Mouse (Mus musculus) lung, embryonic 14.5 days (tissue): ENCODE measurements around the gene Rln3. TPM values are rescaled to one million over a fixed set of nuclear protein-coding genes. Genes with fewer than 3 reads are reported as not detected.
"Not testable (repeated sequence)": the region's sequence is repeated elsewhere in the genome, so short reads cannot be mapped to it uniquely, and the experiment has no call there.

ENCODE experiments used
- ATAC-seq: fragments of 200-750 bp; cut with Nextera tagmentation; 2 replicates; pipeline ENCODE4 v1.8.0; 2017; ENCODE audit warnings: mild to moderate bottlenecking, moderate TSS enrichment, moderate library complexity; ENCODE audit not compliant: insufficient read depth
- DNase-seq: peaks from one replicate; pipeline ENCODE4 v3.0.0-alpha.2; 2015
- H3K27ac ChIP-seq: fragments of 300-500 bp; sonication (generic); 2 replicates; pipeline ENCODE4 v1.5.1; 2014; ENCODE audit warnings: low read depth, mild to moderate bottlenecking, moderate library complexity
- H3K27me3 ChIP-seq: fragments of 300-500 bp; sonication (generic); 2 replicates; pipeline ENCODE4 v1.6.1; 2014; ENCODE audit warnings: low read length, control low read depth; ENCODE audit not compliant: insufficient read depth
- H3K36me3 ChIP-seq: fragments of 300-500 bp; sonication (generic); 2 replicates; pipeline ENCODE4 v1.6.1; 2014; ENCODE audit warnings: control low read depth; ENCODE audit not compliant: insufficient read depth
- H3K4me1 ChIP-seq: fragments of 300-500 bp; sonication (generic); 2 replicates; pipeline ENCODE4 v1.6.1; 2014; ENCODE audit warnings: antibody characterized with exemption, control low read depth; ENCODE audit not compliant: insufficient read depth
- H3K4me2 ChIP-seq: fragments of 300-500 bp; sonication (generic); 2 replicates; pipeline ENCODE4 v1.6.1; 2014; ENCODE audit warnings: mild to moderate bottlenecking
- H3K4me3 ChIP-seq: fragments of 300-500 bp; sonication (generic); 2 replicates; pipeline ENCODE4 v1.5.1; 2014; ENCODE audit warnings: low read depth, low read length
- H3K9ac ChIP-seq: fragments of 300-500 bp; sonication (generic); 2 replicates; pipeline ENCODE4 v1.6.1; 2014
- H3K9me3 ChIP-seq: fragments of 300-500 bp; sonication (generic); 2 replicates; pipeline ENCODE4 v1.6.1; 2016; ENCODE audit warnings: low read depth, low read length, control low read depth
- CTCF ChIP-seq: IDR thresholded peaks from 2 replicates; pipeline ENCODE4 v1.5.1; 2016; ENCODE audit warnings: antibody characterized with exemption, low read depth
- WGBS: fragments of 180-500 bp; shearing (Covaris S2); extraction: QIAGEN DNeasy Blood & Tissue Kit; methylation state at CpG from one replicate; pipeline ENCODE4 v1.1.7; 2014; 5-methylcytosine and 5-hydroxymethylcytosine counted together
- polyA plus RNA-seq: library from polyadenylated mRNA; unstranded; fragments of >200 nt; fragmentation: Nextera tagmentation; extraction: Ambion mirVana; gene quantifications from 2 replicates; pipeline ENCODE4 v1.2.1, GENCODE M21; 2014

The Rln3 gene
- polyA plus RNA-seq, 1 experiment from 2014 or later = not detected

- TF ChIP-seq CTCF = peak; percentile 38; the same call in 1 of the 2 replicates
- 2% methylated on average over 83 of the region's 83 CpGs for WGBS
- Histone ChIP-seq H3K9me3 (no peaks in the 10 kb centered on the region), H3K4me1 (no peaks in the 10 kb centered on the region; the same call in 1 of the 2 replicates), H3K9ac (peak overlapping the region; percentile 32), H3K36me3 (no peaks in the 10 kb centered on the region), H3K27me3 (peaks cover 39% of the 10 kb centered on the region), H3K27ac (no peak overlapping the region), H3K4me2 (peak overlapping the region; percentile 95), H3K4me3 (peak overlapping the region; percentile 49)
- peak; percentile 34; the same call in 1 of the 2 replicates for ATAC-seq
- peak; percentile 87 for DNase-seq
Observed at GRCm38 (mm10) chr8:84010625-84011611, 33.9 kb downstream of the Rln3 start.

- no peak overlapping the region for H3K9ac ChIP-seq
- peak; percentile 54 for ATAC-seq
- TF ChIP-seq CTCF = peak; percentile 96
- H3K4me1 ChIP-seq = no peaks in the 10 kb centered on the region; the same call in 1 of the 2 replicates
- H3K4me3 ChIP-seq = no peak overlapping the region
- H3K4me2 ChIP-seq = no peak overlapping the region
- H3K9me3 ChIP-seq = no peaks in the 10 kb centered on the region
- WGBS = under 1% methylated on average over 11 of the region's 11 CpGs
- no peaks in the 10 kb centered on the region for H3K36me3 ChIP-seq
- H3K27ac ChIP-seq = no peak overlapping the region
- peak; percentile 96 for DNase-seq
- peaks cover 39% of the 10 kb centered on the region for H3K27me3 ChIP-seq
Observed at GRCm38 (mm10) chr8:84009876-84010275, 34.9 kb downstream of the Rln3 start.

- Histone ChIP-seq H3K4me3 (no peak overlapping the region), H3K9me3 (no peaks in the 10 kb centered on the region), H3K27ac (no peak overlapping the region), H3K4me1 (no peaks in the 10 kb centered on the region; the same call in 1 of the 2 replicates), H3K36me3 (no peaks in the 10 kb centered on the region), H3K4me2 (no peak overlapping the region), H3K9ac (no peak overlapping the region), H3K27me3 (peaks cover 35% of the 10 kb centered on the region)
- WGBS = 27% methylated on average over 7 of the region's 7 CpGs
- DNase-seq (peak; percentile 64), ATAC-seq (no peak)
- TF ChIP-seq CTCF = peak; percentile 65
Observed at GRCm38 (mm10) chr8:84008362-84008761, 36.4 kb downstream of the Rln3 start.

GRCm38 (mm10) chr8:84005502-84005901 lies 39.3 kb downstream of the Rln3 start:
- DNase-seq, H3K4me1 ChIP-seq, ATAC-seq, H3K27me3 ChIP-seq, H3K9me3 ChIP-seq, H3K4me3 ChIP-seq, H3K9ac ChIP-seq, H3K27ac ChIP-seq: not testable (repeated sequence)
- peak overlapping the region; percentile 75 for H3K4me2 ChIP-seq
- 93% methylated on average over 7 of the region's 7 CpGs for WGBS
- peaks cover 18% of the 10 kb centered on the region for H3K36me3 ChIP-seq

- under 1% methylated on average over 30 of the region's 30 CpGs for WGBS
Observed at GRCm38 (mm10) chr8:84004533-84005201, 40.1 kb downstream of the Rln3 start.

GRCm38 (mm10) chr8:84003612-84004246 lies 41.1 kb downstream of the Rln3 start:
- Histone ChIP-seq H3K4me2 (peak overlapping the region; percentile 75), H3K27me3 (0 out of 2 replicates have a peak, but pooled peaks cover 3% of the 10 kb centered on the region), H3K9me3 (no peaks in the 10 kb centered on the region), H3K4me1 (peaks cover 6% of the 10 kb centered on the region; the same call in 1 of the 2 replicates), H3K4me3 (peak overlapping the region; percentile 45), H3K27ac (0 out of 2 replicates have a peak overlapping the region, but pooled peaks have one; percentile 10), H3K36me3 (peaks cover 34% of the 10 kb centered on the region), H3K9ac (peak overlapping the region; percentile 58; the same call in 1 of the 2 replicates)
- no peak for ATAC-seq
- DNase-seq = no peak
- TF ChIP-seq CTCF = no peak
- 65% methylated on average over 6 of the region's 6 CpGs for WGBS

More at GRCm38 (mm10) chr8:84004533-84005201, 40.1 kb downstream of the Rln3 start:
- Histone ChIP-seq H3K36me3 (peaks cover 26% of the 10 kb centered on the region), H3K9ac (peak overlapping the region; percentile 58), H3K27me3 (0 out of 2 replicates have a peak, but pooled peaks cover 3% of the 10 kb centered on the region), H3K4me1 (no peaks in the 10 kb centered on the region), H3K4me2 (peak overlapping the region; percentile 75), H3K9me3 (no peaks in the 10 kb centered on the region), H3K4me3 (peak overlapping the region; percentile 45), H3K27ac (peak overlapping the region; percentile 86)
- TF ChIP-seq CTCF = no peak
- ATAC-seq = peak; percentile 80
- DNase-seq = peak; percentile 98
